Mouse (Mus musculus) lung, postnatal 0 days (tissue): ENCODE measurements around the gene Crabp2. TPM values are rescaled to one million over a fixed set of nuclear protein-coding genes. Genes with fewer than 3 reads are reported as not detected.
A peak's percentile ranks its signal among the peaks of the same experiment; 100 is the strongest.

Experiments
- ATAC-seq: fragments of 200-750 bp; cut with Nextera tagmentation; 2 replicates; pipeline ENCODE4 v1.8.0; 2017; ENCODE audit warnings: moderate library complexity
- DNase-seq: peaks from one replicate; pipeline ENCODE4 v3.0.0-alpha.2; 2016; ENCODE audit warnings: low spot score
- H3K27ac ChIP-seq: fragments of 300-500 bp; sonication (generic); 2 replicates; pipeline ENCODE4 v1.5.1; 2014; ENCODE audit warnings: antibody characterized with exemption, mild to moderate bottlenecking, low read length, mixed read lengths
- H3K27me3 ChIP-seq: fragments of 300-500 bp; sonication (generic); replicated peaks from 2 replicates; pipeline ENCODE4 v1.6.1; 2014; ENCODE audit warnings: low read length, mixed read lengths; ENCODE audit not compliant: insufficient read depth
- H3K36me3 ChIP-seq: fragments of 300-500 bp; sonication (generic); 2 replicates; pipeline ENCODE4 v1.6.1; 2014; ENCODE audit warnings: low read length, mixed read lengths; ENCODE audit not compliant: insufficient read depth
- H3K4me1 ChIP-seq: fragments of 300-500 bp; sonication (generic); 2 replicates; pipeline ENCODE4 v1.6.1; 2014; ENCODE audit warnings: antibody characterized with exemption, low read depth, low read length, mixed read lengths; ENCODE audit not compliant: insufficient read depth
- H3K4me2 ChIP-seq: fragments of 300-500 bp; sonication (generic); replicated peaks from 2 replicates; pipeline ENCODE4 v1.6.1; 2014; ENCODE audit warnings: low read depth, mild to moderate bottlenecking, low read length, moderate library complexity, mixed read lengths
- H3K4me3 ChIP-seq: fragments of 300-500 bp; sonication (generic); 2 replicates; pipeline ENCODE4 v1.5.1; 2014; ENCODE audit warnings: low read depth, low read length
- H3K9ac ChIP-seq: fragments of 300-500 bp; sonication (generic); replicated peaks from 2 replicates; pipeline ENCODE4 v1.6.1; 2014; ENCODE audit warnings: low read depth, mild to moderate bottlenecking
- H3K9me3 ChIP-seq: fragments of 300-500 bp; sonication (generic); 2 replicates; pipeline ENCODE4 v1.6.1; 2016; ENCODE audit warnings: low read length, mixed read lengths
- CTCF ChIP-seq: IDR thresholded peaks from 2 replicates; pipeline ENCODE4 v1.5.1; 2016; ENCODE audit warnings: antibody characterized with exemption, mild to moderate bottlenecking
- EP300 ChIP-seq: IDR thresholded peaks from 2 replicates; pipeline ENCODE4 v1.6.1; 2016; ENCODE audit warnings: antibody characterized with exemption, mild to moderate bottlenecking, control low read depth
- WGBS: fragments of 180-500 bp; shearing (Covaris S2); extraction: QIAGEN DNeasy Blood & Tissue Kit; methylation state at CpG from one replicate; pipeline ENCODE4 v1.1.7; 2014; 5-methylcytosine and 5-hydroxymethylcytosine counted together
- polyA plus RNA-seq: library from polyadenylated mRNA; unstranded; fragments of >200 nt; fragmentation: Nextera tagmentation; extraction: Ambion mirVana; gene quantifications from 2 replicates; pipeline ENCODE4 v1.2.1, GENCODE M21; 2015

Crabp2 gene
- polyA plus RNA-seq, 1 experiment from 2014 or later = 0.21 TPM

DNA sequence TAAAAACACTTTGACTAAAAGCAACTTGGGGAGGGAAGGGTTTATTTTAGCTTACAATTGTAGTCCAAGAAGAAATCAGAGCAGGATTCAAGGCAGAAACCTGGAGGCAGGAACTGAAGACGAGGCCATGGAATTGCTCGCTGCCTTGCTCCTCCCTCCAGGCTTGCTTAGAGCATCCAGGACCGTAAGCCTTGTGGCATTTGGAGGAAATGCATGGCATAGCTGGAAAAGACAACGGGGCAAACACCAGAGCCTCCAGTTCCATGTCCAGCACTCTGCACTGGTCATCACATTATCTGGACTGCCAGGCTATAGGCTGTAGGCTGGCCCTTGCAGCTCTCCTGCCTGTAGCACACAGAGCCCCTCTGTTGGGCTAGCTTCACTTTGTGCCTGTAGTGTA, 14.0 kb upstream of the Crabp2 start:
- H3K36me3 ChIP-seq = peaks cover 18% of the 10 kb centered on the region
- 58% methylated on average over 4 of the region's 4 CpGs for WGBS
- H3K9ac ChIP-seq = no peak overlapping the region
- ATAC-seq (no peak), DNase-seq (no peak)
- no peak overlapping the region for H3K4me3 ChIP-seq
- H3K4me2 ChIP-seq = no peak overlapping the region
- no peak for TF ChIP-seq EP300
- TF ChIP-seq CTCF = peak; percentile 20; the same call in 1 of the 2 replicates
- no peaks in the 10 kb centered on the region for H3K9me3 ChIP-seq
- H3K27me3 ChIP-seq = no peaks in the 10 kb centered on the region
- H3K27ac ChIP-seq = no peak overlapping the region
- no peaks in the 10 kb centered on the region for H3K4me1 ChIP-seq

- TF ChIP-seq EP300 = no peak
- no peak for TF ChIP-seq CTCF
- WGBS = 74% methylated on average over 4 of the region's 4 CpGs
- Histone ChIP-seq H3K9me3 (no peaks in the 10 kb centered on the region), H3K4me3 (no peak overlapping the region), H3K4me1 (no peaks in the 10 kb centered on the region), H3K27me3 (no peaks in the 10 kb centered on the region), H3K4me2 (no peak overlapping the region), H3K27ac (no peak overlapping the region), H3K36me3 (peaks cover 20% of the 10 kb centered on the region), H3K9ac (no peak overlapping the region)
- ATAC-seq (no peak), DNase-seq (no peak)
Observed at GRCm38 (mm10) chr3:87935201-87935600, 13.3 kb upstream of the Crabp2 start.

- H3K36me3 ChIP-seq = peaks cover 20% of the 10 kb centered on the region
- no peak overlapping the region for H3K4me2 ChIP-seq
- WGBS = 94% methylated on average over 2 of the region's 2 CpGs
- TF ChIP-seq CTCF (peak; percentile 97), EP300 (no peak)
- H3K9me3 ChIP-seq = no peaks in the 10 kb centered on the region
- H3K9ac ChIP-seq = no peak overlapping the region
- peak; percentile 88 for DNase-seq
- H3K4me3 ChIP-seq = no peak overlapping the region
- no peaks in the 10 kb centered on the region for H3K4me1 ChIP-seq
- no peaks in the 10 kb centered on the region for H3K27me3 ChIP-seq
- peak; percentile 69 for ATAC-seq
- H3K27ac ChIP-seq = no peak overlapping the region
Observed at GRCm38 (mm10) chr3:87935776-87936175, 12.7 kb upstream of the Crabp2 start.

DNA sequence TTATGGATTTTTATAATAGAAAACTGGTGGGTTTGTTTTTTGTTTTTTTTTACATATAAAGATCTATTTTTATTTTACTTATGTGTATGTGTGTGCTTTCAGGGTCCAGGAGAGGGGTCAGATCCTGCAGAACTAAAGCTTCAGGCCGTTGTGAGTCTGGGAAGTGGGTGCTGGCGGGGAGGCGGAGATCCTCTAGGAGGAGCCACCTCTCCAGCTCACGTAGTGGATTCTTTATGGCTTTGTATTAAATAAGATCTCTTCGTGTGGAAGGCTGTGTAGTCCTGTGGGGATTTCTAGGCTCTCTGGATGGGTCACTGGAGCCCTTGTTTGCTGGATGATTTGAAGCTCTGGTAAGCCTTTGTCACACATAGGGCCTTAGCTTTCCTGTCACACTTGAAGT, 7.9 kb upstream of the Crabp2 start:
- Histone ChIP-seq H3K4me2 (no peak overlapping the region), H3K36me3 (peaks cover 14% of the 10 kb centered on the region), H3K9ac (no peak overlapping the region), H3K27me3 (no peaks in the 10 kb centered on the region), H3K9me3 (no peaks in the 10 kb centered on the region), H3K4me3 (no peak overlapping the region), H3K4me1 (no peaks in the 10 kb centered on the region), H3K27ac (no peak overlapping the region)
- DNase-seq (no peak), ATAC-seq (no peak)
- 74% methylated on average over 5 of the region's 5 CpGs for WGBS
- TF ChIP-seq EP300 (no peak), CTCF (no peak)

DNA sequence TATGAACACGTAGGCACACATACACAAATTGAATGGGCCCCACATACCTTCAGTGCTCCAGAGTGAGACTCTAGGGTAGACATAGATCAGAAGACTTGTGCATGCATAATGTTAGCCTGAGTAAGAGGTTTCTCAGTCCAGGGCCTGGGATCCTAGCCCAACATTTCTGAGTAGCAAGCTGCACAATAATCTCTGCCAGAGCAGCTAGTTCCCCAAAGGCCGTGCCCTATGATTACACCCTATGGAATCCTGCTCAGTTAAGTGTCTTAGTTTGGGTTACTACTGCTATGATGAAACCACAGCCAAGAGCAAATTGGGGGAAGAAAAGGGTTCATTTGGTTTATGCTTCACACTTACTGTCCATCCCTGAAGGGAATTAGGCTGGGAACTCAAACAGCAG, 6.0 kb upstream of the Crabp2 start:
- H3K9ac ChIP-seq = no peak overlapping the region
- no peaks in the 10 kb centered on the region for H3K9me3 ChIP-seq
- no peak for ATAC-seq
- WGBS = 96% methylated on average over 2 of the region's 2 CpGs
- H3K27ac ChIP-seq = no peak overlapping the region
- peaks cover 4% of the 10 kb centered on the region for H3K4me1 ChIP-seq
- TF ChIP-seq EP300 (no peak), CTCF (no peak)
- no peak for DNase-seq
- H3K36me3 ChIP-seq = peaks cover 14% of the 10 kb centered on the region
- H3K27me3 ChIP-seq = no peaks in the 10 kb centered on the region
- H3K4me3 ChIP-seq = no peak overlapping the region
- H3K4me2 ChIP-seq = no peak overlapping the region

GRCm38 (mm10) chr3:87943586-87943985, 4.9 kb upstream of the Crabp2 start:
- Histone ChIP-seq H3K27me3 (peaks cover 7% of the 10 kb centered on the region; the same call in 1 of the 2 replicates), H3K9me3 (no peaks in the 10 kb centered on the region), H3K4me1 (peaks cover 16% of the 10 kb centered on the region), H3K4me3 (no peak overlapping the region), H3K4me2 (no peak overlapping the region), H3K36me3 (peaks cover 11% of the 10 kb centered on the region), H3K27ac (no peak overlapping the region), H3K9ac (no peak overlapping the region)
- ATAC-seq (no peak), DNase-seq (no peak)
- no peak for TF ChIP-seq EP300
- WGBS = 62% methylated on average over 7 of the region's 7 CpGs
